Mouse (Mus musculus): ENCODE measurements around the gene Rere.

- TF ChIP-seq TAL1 (IDR thresholded peaks at IDR 0.05; ENCODE audit: low read length): no peak
- no peak for TF ChIP-seq GATA1 (IDR thresholded peaks at IDR 0.05; ENCODE audit: low read length)
These were observed 59.5 kb downstream of the Rere start for GRCm38 (mm10) chr4:150340796-150341525.

All from erythroblast, embryonic 14.5 days (primary cell).